Mouse (Mus musculus) stomach, postnatal 0 days (tissue): ENCODE results near the gene Rfx8.

ENCODE experiments used
- CTCF ChIP-seq: IDR thresholded peaks from 2 replicates; pipeline ENCODE4 v1.5.1; 2016; ENCODE audit warnings: antibody characterized with exemption, low read depth, mild to moderate bottlenecking, moderate library complexity
- EP300 ChIP-seq: optimal IDR thresholded peaks from 2 replicates; pipeline ENCODE3; 2016; ENCODE audit warnings: antibody characterized with exemption

GRCm38 (mm10) chr1:39740002-39740401, 19.2 kb upstream of the Rfx8 start:
- no peak for TF ChIP-seq EP300
- no peak for TF ChIP-seq CTCF
